Mouse (Mus musculus): ENCODE data around the gene Ppa2. TPM values are rescaled to one million over a fixed set of nuclear protein-coding genes. Genes with fewer than 3 reads are reported as not detected.

The Ppa2 gene
- polyA plus RNA-seq, 1 experiment from 2014 or later: 40.1 TPM

GRCm38 (mm10) chr3:133312850-133313249 lies 2.9 kb downstream of the Ppa2 start:
- Histone ChIP-seq H3K4me3 (ENCODE audit: low read depth, low read length) (no peak overlapping the region), H3K9ac (ENCODE audit: low read depth, low read length) (no peak overlapping the region), H3K27me3 (ENCODE audit: control insufficient read depth, insufficient read depth, low read depth, low read length) (no peaks in the 10 kb centered on the region), H3K36me3 (ENCODE audit: control insufficient read depth, insufficient read depth) (no peaks in the 10 kb centered on the region), H3K4me2 (ENCODE audit: low read depth, low read length) (no peak overlapping the region), H3K9me3 (replicated peaks; ENCODE audit: control insufficient read depth, low read length) (no peaks in the 10 kb centered on the region), H3K4me1 (ENCODE audit: control insufficient read depth, low read depth, low read length) (peaks cover 7% of the 10 kb centered on the region), H3K27ac (ENCODE audit: low read length) (no peak overlapping the region)
- WGBS (ENCODE audit: insufficient replicate concordance): 51% methylated on average over 6 of the region's 6 CpGs
- ATAC-seq (ENCODE audit: low read depth): no peak

GRCm38 (mm10) chr3:133313491-133314199 lies 3.7 kb downstream of the Ppa2 start:
- no peak for ATAC-seq (ENCODE audit: low read depth)
- Histone ChIP-seq H3K36me3 (ENCODE audit: control insufficient read depth, insufficient read depth) (no peaks in the 10 kb centered on the region), H3K9ac (ENCODE audit: low read depth, low read length) (no peak overlapping the region), H3K27me3 (ENCODE audit: control insufficient read depth, insufficient read depth, low read depth, low read length) (no peaks in the 10 kb centered on the region), H3K9me3 (replicated peaks; ENCODE audit: control insufficient read depth, low read length) (no peaks in the 10 kb centered on the region), H3K4me1 (ENCODE audit: control insufficient read depth, low read depth, low read length) (peaks cover 7% of the 10 kb centered on the region), H3K27ac (ENCODE audit: low read length) (no peak overlapping the region), H3K4me3 (ENCODE audit: low read depth, low read length) (no peak overlapping the region), H3K4me2 (ENCODE audit: low read depth, low read length) (no peak overlapping the region)
- 72% methylated on average over 3 of the region's 3 CpGs for WGBS (ENCODE audit: insufficient replicate concordance)

DNA sequence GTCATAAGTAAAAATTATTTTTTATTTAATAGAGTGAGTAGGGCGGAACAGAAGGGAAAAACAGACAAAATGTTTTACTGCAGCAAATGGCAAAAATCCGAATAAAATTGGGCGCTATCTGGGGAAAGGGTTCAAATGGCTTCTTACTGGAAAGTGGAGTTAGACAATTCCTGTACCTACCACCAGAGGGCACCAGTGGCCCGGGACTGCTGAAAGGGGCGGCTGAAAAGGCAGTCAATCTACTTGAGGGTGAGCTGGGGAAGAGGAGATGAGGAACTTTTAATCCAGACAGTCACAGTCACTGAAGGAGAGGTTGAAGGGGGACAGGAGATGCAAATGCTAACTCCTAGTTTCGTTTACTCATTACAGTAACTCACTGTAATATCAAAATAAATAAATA lies 4.6 kb downstream of the Ppa2 start:
- Histone ChIP-seq H3K9ac (ENCODE audit: low read depth, low read length) (no peak overlapping the region), H3K27me3 (ENCODE audit: control insufficient read depth, insufficient read depth, low read depth, low read length) (no peaks in the 10 kb centered on the region), H3K4me2 (ENCODE audit: low read depth, low read length) (no peak overlapping the region), H3K36me3 (ENCODE audit: control insufficient read depth, insufficient read depth) (no peaks in the 10 kb centered on the region), H3K9me3 (replicated peaks; ENCODE audit: control insufficient read depth, low read length) (no peaks in the 10 kb centered on the region), H3K4me1 (ENCODE audit: control insufficient read depth, low read depth, low read length) (peaks cover 7% of the 10 kb centered on the region), H3K4me3 (ENCODE audit: low read depth, low read length) (no peak overlapping the region), H3K27ac (ENCODE audit: low read length) (no peak overlapping the region)
- ATAC-seq (ENCODE audit: low read depth): no peak
- 20% methylated on average over 6 of the region's 6 CpGs for WGBS (ENCODE audit: insufficient replicate concordance)

- Histone ChIP-seq H3K9me3 (replicated peaks; ENCODE audit: control insufficient read depth, low read length) (no peaks in the 10 kb centered on the region), H3K4me3 (ENCODE audit: low read depth, low read length) (no peak overlapping the region), H3K27ac (ENCODE audit: low read length) (no peak overlapping the region), H3K36me3 (ENCODE audit: control insufficient read depth, insufficient read depth) (no peaks in the 10 kb centered on the region), H3K9ac (ENCODE audit: low read depth, low read length) (no peak overlapping the region), H3K27me3 (ENCODE audit: control insufficient read depth, insufficient read depth, low read depth, low read length) (no peaks in the 10 kb centered on the region), H3K4me1 (ENCODE audit: control insufficient read depth, low read depth, low read length) (peaks cover 5% of the 10 kb centered on the region), H3K4me2 (ENCODE audit: low read depth, low read length) (no peak overlapping the region)
- 83% methylated on average over 14 of the region's 14 CpGs for WGBS (ENCODE audit: insufficient replicate concordance)
- no peak for ATAC-seq (ENCODE audit: low read depth)
These were observed 5.1 kb downstream of the Ppa2 start for GRCm38 (mm10) chr3:133315011-133315410.

DNA sequence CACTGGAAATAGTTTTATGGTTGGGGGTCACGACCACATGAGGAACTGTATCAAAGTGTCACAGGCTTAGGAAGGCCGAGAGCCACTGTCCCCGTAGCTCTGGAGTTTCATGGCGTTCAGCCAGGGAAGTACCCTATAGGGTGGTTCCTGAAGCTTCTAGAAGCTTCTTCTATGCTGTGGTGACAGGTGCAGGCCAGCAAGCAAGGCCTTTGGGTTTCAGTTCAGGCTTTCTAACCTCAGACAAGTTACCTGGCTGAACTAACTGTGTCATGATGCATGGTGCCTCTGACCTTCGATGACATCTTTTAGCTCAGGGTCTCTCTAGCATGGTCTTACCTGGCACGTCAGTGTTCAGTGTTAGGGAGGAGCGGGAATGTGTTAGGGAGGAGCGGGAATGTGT lies 5.7 kb downstream of the Ppa2 start:
- Histone ChIP-seq H3K4me3 (ENCODE audit: low read depth, low read length) (no peak overlapping the region), H3K36me3 (ENCODE audit: control insufficient read depth, insufficient read depth) (no peaks in the 10 kb centered on the region), H3K9me3 (replicated peaks; ENCODE audit: control insufficient read depth, low read length) (no peaks in the 10 kb centered on the region), H3K4me1 (ENCODE audit: control insufficient read depth, low read depth, low read length) (peaks cover 5% of the 10 kb centered on the region), H3K27ac (ENCODE audit: low read length) (no peak overlapping the region), H3K9ac (ENCODE audit: low read depth, low read length) (no peak overlapping the region), H3K4me2 (ENCODE audit: low read depth, low read length) (no peak overlapping the region), H3K27me3 (ENCODE audit: control insufficient read depth, insufficient read depth, low read depth, low read length) (no peaks in the 10 kb centered on the region)
- WGBS (ENCODE audit: insufficient replicate concordance): 77% methylated on average over 8 of the region's 8 CpGs
- ATAC-seq (ENCODE audit: low read depth): no peak

DNA sequence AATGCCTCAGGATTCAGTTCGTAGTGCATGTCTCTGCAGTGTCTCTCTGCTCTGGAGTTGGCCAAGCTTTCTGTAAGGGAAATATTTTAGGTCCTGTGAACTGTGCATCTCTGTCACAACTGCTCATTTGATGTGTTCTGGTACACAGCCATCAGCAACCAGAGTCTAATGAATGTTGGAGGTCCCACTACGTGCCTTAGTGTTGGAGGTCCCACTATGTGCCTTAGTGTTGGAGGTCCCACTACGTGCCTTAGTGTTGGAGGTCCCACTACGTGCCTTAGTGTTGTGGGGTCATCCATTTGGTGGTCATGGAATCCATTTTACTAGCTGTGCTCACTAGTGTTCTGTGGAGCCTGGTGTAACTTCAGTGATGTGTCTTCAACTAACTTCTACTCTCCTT lies 7.9 kb downstream of the Ppa2 start:
- Histone ChIP-seq H3K9me3 (replicated peaks; ENCODE audit: control insufficient read depth, low read length) (no peaks in the 10 kb centered on the region), H3K27ac (ENCODE audit: low read length) (no peak overlapping the region), H3K4me1 (ENCODE audit: control insufficient read depth, low read depth, low read length) (no peaks in the 10 kb centered on the region), H3K36me3 (ENCODE audit: control insufficient read depth, insufficient read depth) (peaks cover 2% of the 10 kb centered on the region; the same call in 1 of the 2 replicates), H3K27me3 (ENCODE audit: control insufficient read depth, insufficient read depth, low read depth, low read length) (no peaks in the 10 kb centered on the region), H3K4me3 (ENCODE audit: low read depth, low read length) (no peak overlapping the region), H3K4me2 (ENCODE audit: low read depth, low read length) (no peak overlapping the region), H3K9ac (ENCODE audit: low read depth, low read length) (no peak overlapping the region)
- no peak for ATAC-seq (ENCODE audit: low read depth)
- WGBS (ENCODE audit: insufficient replicate concordance): 75% methylated on average over 4 of the region's 4 CpGs

DNA sequence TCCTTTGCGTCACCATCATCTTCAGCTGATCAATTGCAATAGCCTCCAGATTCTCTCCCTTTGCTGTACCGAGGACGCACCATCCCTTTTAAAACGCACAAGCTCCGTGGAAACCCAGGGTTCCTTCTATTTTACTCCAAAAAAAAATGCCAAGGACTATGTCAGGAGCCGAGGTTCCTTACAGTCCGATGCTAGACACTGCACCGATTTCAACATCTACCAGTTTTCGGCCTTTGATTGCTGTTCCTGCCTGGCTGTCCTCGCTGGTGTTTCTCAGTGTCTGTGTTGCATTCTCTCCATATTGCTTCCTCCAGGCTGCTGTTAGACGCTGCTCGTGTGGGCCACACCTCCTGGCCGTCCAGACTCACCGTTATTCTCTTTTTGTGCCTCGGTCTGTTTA lies 8.7 kb downstream of the Ppa2 start:
- H3K27ac ChIP-seq (ENCODE audit: low read length): no peak overlapping the region
- H3K9me3 ChIP-seq (replicated peaks; ENCODE audit: control insufficient read depth, low read length): no peaks in the 10 kb centered on the region
- no peak overlapping the region for H3K9ac ChIP-seq (ENCODE audit: low read depth, low read length)
- no peak for ATAC-seq (ENCODE audit: low read depth)
- no peak overlapping the region for H3K4me2 ChIP-seq (ENCODE audit: low read depth, low read length)
- H3K36me3 ChIP-seq (ENCODE audit: control insufficient read depth, insufficient read depth): peaks cover 2% of the 10 kb centered on the region; the same call in 1 of the 2 replicates
- H3K27me3 ChIP-seq (ENCODE audit: control insufficient read depth, insufficient read depth, low read depth, low read length): no peaks in the 10 kb centered on the region
- WGBS (ENCODE audit: insufficient replicate concordance): 68% methylated on average over 15 of the region's 15 CpGs
- no peaks in the 10 kb centered on the region for H3K4me1 ChIP-seq (ENCODE audit: control insufficient read depth, low read depth, low read length)
- no peak overlapping the region for H3K4me3 ChIP-seq (ENCODE audit: low read depth, low read length)

DNA sequence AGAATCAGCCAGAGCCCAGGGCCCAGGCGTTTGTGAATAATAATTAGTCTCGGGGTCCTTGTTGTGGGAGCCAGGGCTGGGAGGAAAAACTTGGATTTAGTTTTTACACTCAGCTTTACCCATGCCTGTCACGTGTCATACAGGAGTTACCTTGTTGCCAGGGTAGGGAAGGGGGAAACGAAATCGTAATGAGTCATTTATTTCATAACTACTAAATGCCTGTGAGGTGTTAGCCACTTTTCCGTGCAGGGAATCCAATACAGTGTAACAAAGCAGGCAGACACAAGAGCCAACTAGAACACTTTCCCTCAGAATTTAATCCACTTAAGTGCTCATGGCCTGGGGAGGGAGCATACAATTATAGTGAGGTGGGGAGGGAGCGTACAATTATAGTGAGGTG lies 9.9 kb downstream of the Ppa2 start:
- Histone ChIP-seq H3K36me3 (ENCODE audit: control insufficient read depth, insufficient read depth) (peaks cover 2% of the 10 kb centered on the region; the same call in 1 of the 2 replicates), H3K27me3 (ENCODE audit: control insufficient read depth, insufficient read depth, low read depth, low read length) (no peaks in the 10 kb centered on the region), H3K4me2 (ENCODE audit: low read depth, low read length) (no peak overlapping the region), H3K9me3 (replicated peaks; ENCODE audit: control insufficient read depth, low read length) (no peaks in the 10 kb centered on the region), H3K4me3 (ENCODE audit: low read depth, low read length) (no peak overlapping the region), H3K27ac (ENCODE audit: low read length) (no peak overlapping the region), H3K4me1 (ENCODE audit: control insufficient read depth, low read depth, low read length) (no peaks in the 10 kb centered on the region), H3K9ac (ENCODE audit: low read depth, low read length) (no peak overlapping the region)
- no peak for ATAC-seq (ENCODE audit: low read depth)
- 75% methylated on average over 7 of the region's 7 CpGs for WGBS (ENCODE audit: insufficient replicate concordance)

GRCm38 (mm10) chr3:133320313-133320712 lies 10.4 kb downstream of the Ppa2 start:
- H3K9me3 ChIP-seq (replicated peaks; ENCODE audit: control insufficient read depth, low read length): no peaks in the 10 kb centered on the region
- no peaks in the 10 kb centered on the region for H3K4me1 ChIP-seq (ENCODE audit: control insufficient read depth, low read depth, low read length)
- H3K9ac ChIP-seq (ENCODE audit: low read depth, low read length): no peak overlapping the region
- ATAC-seq (ENCODE audit: low read depth): no peak
- H3K4me3 ChIP-seq (ENCODE audit: low read depth, low read length): no peak overlapping the region
- no peak overlapping the region for H3K4me2 ChIP-seq (ENCODE audit: low read depth, low read length)
- H3K36me3 ChIP-seq (ENCODE audit: control insufficient read depth, insufficient read depth): peaks cover 2% of the 10 kb centered on the region; the same call in 1 of the 2 replicates
- H3K27me3 ChIP-seq (ENCODE audit: control insufficient read depth, insufficient read depth, low read depth, low read length): no peaks in the 10 kb centered on the region
- WGBS (ENCODE audit: insufficient replicate concordance): 80% methylated on average over 6 of the region's 6 CpGs
- H3K27ac ChIP-seq (ENCODE audit: low read length): no peak overlapping the region

Measured in liver, embryonic 16.5 days (tissue).